Mouse (Mus musculus): ENCODE measurements around the gene Ppp1r12b.

DNA sequence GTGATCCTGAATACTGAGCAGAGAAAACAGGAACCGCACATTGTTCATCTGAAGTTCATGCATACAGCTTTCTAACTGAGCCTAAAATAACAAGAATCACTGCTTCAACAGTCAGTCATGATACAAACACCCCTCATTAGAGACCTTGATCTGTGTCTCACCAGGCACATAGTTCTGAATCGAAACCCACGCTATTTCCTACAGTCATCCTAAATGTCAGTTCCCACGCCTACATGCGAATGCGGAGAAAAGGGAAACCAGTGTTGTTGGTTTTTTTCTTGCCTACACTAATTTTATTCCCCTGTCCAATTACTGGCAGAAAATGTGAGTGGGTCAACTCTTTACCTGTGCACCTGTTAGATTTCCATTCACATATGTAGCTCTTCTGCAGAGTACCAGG, 66.1 kb downstream of the Ppp1r12b start:
- TF ChIP-seq POLR2A (IDR thresholded peaks at IDR 0.05; ENCODE audit: low read depth, low read length) (no peak), CTCF (IDR thresholded peaks at IDR 0.05; ENCODE audit: extremely low read depth, insufficient read length, insufficient replicate concordance, low read depth, low read length) (no peak)
